Mouse (Mus musculus): ENCODE data around the gene Alk. TPM values are rescaled to one million over a fixed set of nuclear protein-coding genes. Genes with fewer than 3 reads are reported as not detected.

The Alk gene
- total and polyA plus RNA-seq, 3 experiments, result 0.05 TPM; not detected in 2

DNA sequence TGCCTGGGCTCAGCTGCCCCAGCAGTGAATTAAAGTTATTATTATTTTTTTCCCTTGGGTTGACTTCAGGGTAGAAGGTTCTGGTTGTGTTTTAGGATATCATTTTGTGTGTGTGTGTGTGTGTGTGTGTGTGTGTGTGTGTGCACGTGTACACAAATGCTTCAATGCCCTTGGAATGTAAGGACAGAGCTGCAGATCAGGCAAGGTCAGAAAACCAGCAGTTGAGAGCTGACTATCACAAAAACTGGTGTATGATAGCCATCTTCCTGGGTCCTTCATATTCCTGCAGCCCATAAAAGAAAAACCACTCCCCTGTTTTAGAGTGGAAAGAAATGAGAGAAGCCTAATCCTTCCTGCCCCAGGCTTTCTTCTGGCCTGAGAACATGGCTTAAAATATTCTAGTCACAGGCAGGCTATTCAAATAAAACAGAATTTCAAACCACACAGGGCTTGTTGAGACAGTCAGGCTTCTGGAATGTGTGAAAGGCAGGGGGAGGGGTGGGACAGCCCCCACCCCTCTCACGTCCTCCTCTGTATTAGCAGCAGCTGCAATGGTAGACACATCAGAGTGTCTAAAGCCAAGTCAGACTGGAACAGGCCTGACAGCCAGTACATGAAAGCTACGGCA, 623.8 kb downstream of the Alk start:
- no peak overlapping the region for H3K4me3 ChIP-seq (ENCODE audit: low read depth, low read length)
- TF ChIP-seq GATA2 (IDR thresholded peaks at IDR 0.05; ENCODE audit: borderline replicate concordance, low read depth, low read length) (no peak), GATA1 (IDR thresholded peaks at IDR 0.05; ENCODE audit: borderline replicate concordance, low read length) (no peak), CTCF (IDR thresholded peaks at IDR 0.05; ENCODE audit: low read depth, low read length) (no peak), TAL1 (conservative IDR thresholded peaks at IDR 0.05; ENCODE audit: low read depth, low read length) (no peak), POLR2AphosphoS5 (IDR thresholded peaks at IDR 0.05; ENCODE audit: insufficient replicate concordance, low read depth, low read length) (no peak)
- peaks cover 66% of the 10 kb centered on the region for H3K9me3 ChIP-seq (replicated peaks)
- DNase-seq (ENCODE audit: low spot score) (no peak), ATAC-seq (ENCODE audit: extremely low read depth, insufficient number of reproducible peaks, low FRiP score, poor library complexity, severe bottlenecking) (no peak)
- no peaks in the 10 kb centered on the region for H3K36me3 ChIP-seq (replicated peaks)
- H3K4me1 ChIP-seq (ENCODE audit: insufficient read depth, low read depth, low read length), result no peaks in the 10 kb centered on the region
- no peaks in the 10 kb centered on the region for H3K27me3 ChIP-seq (ENCODE audit: insufficient read depth, low read length)

DNA sequence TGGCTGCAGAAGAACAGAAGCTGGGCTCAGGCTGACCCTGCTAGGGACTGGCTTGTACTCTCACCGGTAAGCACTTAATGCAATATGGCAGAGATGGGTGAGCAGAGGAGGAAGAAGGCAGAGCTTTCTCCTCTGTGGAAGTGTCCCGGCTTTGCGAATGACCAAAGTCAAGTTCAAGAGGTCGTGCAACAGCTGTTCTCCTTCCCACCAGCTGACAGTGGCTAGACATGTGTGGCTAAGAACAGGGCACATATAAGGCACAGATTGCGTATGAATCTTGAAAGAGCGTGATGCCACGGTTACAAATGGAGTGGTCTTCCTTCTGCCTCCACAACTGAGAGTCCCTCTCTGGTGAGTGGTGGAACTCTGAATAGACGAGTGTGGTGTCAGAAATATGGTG, 625.3 kb downstream of the Alk start:
- DNase-seq (ENCODE audit: low spot score) (no peak), ATAC-seq (ENCODE audit: extremely low read depth, insufficient number of reproducible peaks, low FRiP score, poor library complexity, severe bottlenecking) (no peak)
- H3K4me1 ChIP-seq (ENCODE audit: insufficient read depth, low read depth, low read length), result no peaks in the 10 kb centered on the region
- no peaks in the 10 kb centered on the region for H3K36me3 ChIP-seq (replicated peaks)
- no peaks in the 10 kb centered on the region for H3K27me3 ChIP-seq (ENCODE audit: insufficient read depth, low read length)
- H3K4me3 ChIP-seq (ENCODE audit: low read depth, low read length), result no peak overlapping the region
- TF ChIP-seq TAL1 (conservative IDR thresholded peaks at IDR 0.05; ENCODE audit: low read depth, low read length) (no peak), GATA2 (IDR thresholded peaks at IDR 0.05; ENCODE audit: borderline replicate concordance, low read depth, low read length) (no peak), POLR2AphosphoS5 (IDR thresholded peaks at IDR 0.05; ENCODE audit: insufficient replicate concordance, low read depth, low read length) (no peak), GATA1 (IDR thresholded peaks at IDR 0.05; ENCODE audit: borderline replicate concordance, low read length) (no peak), CTCF (IDR thresholded peaks at IDR 0.05; ENCODE audit: low read depth, low read length) (no peak)
- peaks cover 62% of the 10 kb centered on the region for H3K9me3 ChIP-seq (replicated peaks)

DNA sequence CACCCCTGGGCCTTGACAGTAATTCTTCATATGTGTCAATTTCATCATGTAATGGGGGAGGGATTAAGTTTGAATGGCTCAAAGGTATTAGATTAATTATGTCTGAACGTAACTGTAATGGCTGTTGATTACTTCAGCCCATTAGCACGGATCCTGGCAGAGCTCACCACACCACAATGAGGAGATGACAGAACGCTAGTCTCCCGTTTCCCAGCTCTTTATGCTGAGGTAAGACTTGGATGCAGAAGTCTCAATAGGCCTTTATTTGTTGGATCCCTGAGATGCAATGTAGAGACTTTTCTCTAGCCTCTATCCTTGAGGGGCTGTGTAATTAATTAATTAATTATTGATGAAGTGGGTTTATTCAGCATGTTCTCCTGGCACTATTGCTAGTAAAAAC, 627.8 kb downstream of the Alk start:
- no peak overlapping the region for H3K4me3 ChIP-seq (ENCODE audit: low read depth, low read length)
- no peaks in the 10 kb centered on the region for H3K27me3 ChIP-seq (ENCODE audit: insufficient read depth, low read length)
- no peak for TF ChIP-seq GATA1 (IDR thresholded peaks at IDR 0.05; ENCODE audit: borderline replicate concordance, low read length)
- DNase-seq (ENCODE audit: low spot score) (no peak), ATAC-seq (ENCODE audit: extremely low read depth, insufficient number of reproducible peaks, low FRiP score, poor library complexity, severe bottlenecking) (no peak)
- H3K36me3 ChIP-seq (replicated peaks), result no peaks in the 10 kb centered on the region
- peaks cover 67% of the 10 kb centered on the region for H3K9me3 ChIP-seq (replicated peaks)
- H3K4me1 ChIP-seq (ENCODE audit: insufficient read depth, low read depth, low read length), result no peaks in the 10 kb centered on the region

DNA sequence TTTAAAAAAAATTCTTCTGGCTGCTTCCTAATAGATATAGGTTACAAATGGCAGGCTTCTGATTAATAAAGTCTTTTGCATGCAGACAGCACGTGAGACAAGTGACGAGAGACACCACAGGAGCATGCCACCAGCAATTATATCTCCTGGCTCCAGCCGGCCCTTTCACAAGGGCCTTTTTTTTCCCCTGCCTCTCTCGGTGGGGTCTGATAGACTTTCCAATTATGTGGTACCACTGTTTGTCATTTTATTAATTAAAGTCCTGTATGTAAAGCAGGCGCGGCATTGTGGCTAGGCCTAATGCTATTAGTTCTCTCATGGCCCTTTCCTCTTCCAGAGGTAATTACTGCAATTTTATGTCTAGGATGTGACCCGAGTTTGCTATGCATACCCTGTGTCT, 630.7 kb downstream of the Alk start:
- no peak for TF ChIP-seq GATA1 (IDR thresholded peaks at IDR 0.05; ENCODE audit: borderline replicate concordance, low read length)
- no peak for TF ChIP-seq TAL1 (conservative IDR thresholded peaks at IDR 0.05; ENCODE audit: low read depth, low read length)
- TF ChIP-seq CTCF (IDR thresholded peaks at IDR 0.05; ENCODE audit: low read depth, low read length), result no peak
- Histone ChIP-seq H3K27me3 (ENCODE audit: insufficient read depth, low read length) (no peaks in the 10 kb centered on the region), H3K4me1 (ENCODE audit: insufficient read depth, low read depth, low read length) (no peaks in the 10 kb centered on the region), H3K36me3 (replicated peaks) (no peaks in the 10 kb centered on the region), H3K9me3 (replicated peaks) (peaks cover 64% of the 10 kb centered on the region), H3K4me3 (ENCODE audit: low read depth, low read length) (no peak overlapping the region)
- no peak for ATAC-seq (ENCODE audit: extremely low read depth, insufficient number of reproducible peaks, low FRiP score, poor library complexity, severe bottlenecking)
- DNase-seq (ENCODE audit: low spot score), result no peak

DNA sequence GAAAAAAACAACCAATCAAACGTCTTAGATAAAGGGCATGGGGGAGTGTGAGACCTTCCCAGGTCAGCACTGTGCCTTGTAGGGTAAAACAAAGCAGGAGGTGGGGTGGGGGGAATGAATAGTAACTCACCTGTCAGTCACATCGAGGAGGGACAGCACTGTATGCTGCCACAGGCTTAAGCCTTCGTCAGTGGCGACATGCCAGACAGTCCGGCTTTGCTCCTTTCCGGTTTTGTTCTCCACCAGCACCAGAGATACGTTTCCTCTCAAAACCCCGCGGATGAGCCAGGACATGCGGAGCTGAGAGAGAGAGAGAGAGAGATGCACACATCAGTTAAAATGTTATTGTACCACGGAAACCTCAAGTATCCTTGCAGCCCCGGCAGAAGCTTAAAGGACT, 637.1 kb downstream of the Alk start:
- Histone ChIP-seq H3K36me3 (replicated peaks) (no peaks in the 10 kb centered on the region), H3K4me3 (ENCODE audit: low read depth, low read length) (no peak overlapping the region), H3K4me1 (ENCODE audit: insufficient read depth, low read depth, low read length) (no peaks in the 10 kb centered on the region), H3K9me3 (replicated peaks) (peaks cover 75% of the 10 kb centered on the region), H3K27me3 (ENCODE audit: insufficient read depth, low read length) (no peaks in the 10 kb centered on the region)
- ATAC-seq (ENCODE audit: extremely low read depth, insufficient number of reproducible peaks, low FRiP score, poor library complexity, severe bottlenecking) (no peak), DNase-seq (ENCODE audit: low spot score) (no peak)
- no peak for TF ChIP-seq GATA2 (IDR thresholded peaks at IDR 0.05; ENCODE audit: borderline replicate concordance, low read depth, low read length)
- no peak for TF ChIP-seq GATA1 (IDR thresholded peaks at IDR 0.05; ENCODE audit: borderline replicate concordance, low read length)
- no peak for TF ChIP-seq TAL1 (conservative IDR thresholded peaks at IDR 0.05; ENCODE audit: low read depth, low read length)
- TF ChIP-seq POLR2AphosphoS5 (IDR thresholded peaks at IDR 0.05; ENCODE audit: insufficient replicate concordance, low read depth, low read length), result no peak
- no peak for TF ChIP-seq CTCF (IDR thresholded peaks at IDR 0.05; ENCODE audit: low read depth, low read length)

DNA sequence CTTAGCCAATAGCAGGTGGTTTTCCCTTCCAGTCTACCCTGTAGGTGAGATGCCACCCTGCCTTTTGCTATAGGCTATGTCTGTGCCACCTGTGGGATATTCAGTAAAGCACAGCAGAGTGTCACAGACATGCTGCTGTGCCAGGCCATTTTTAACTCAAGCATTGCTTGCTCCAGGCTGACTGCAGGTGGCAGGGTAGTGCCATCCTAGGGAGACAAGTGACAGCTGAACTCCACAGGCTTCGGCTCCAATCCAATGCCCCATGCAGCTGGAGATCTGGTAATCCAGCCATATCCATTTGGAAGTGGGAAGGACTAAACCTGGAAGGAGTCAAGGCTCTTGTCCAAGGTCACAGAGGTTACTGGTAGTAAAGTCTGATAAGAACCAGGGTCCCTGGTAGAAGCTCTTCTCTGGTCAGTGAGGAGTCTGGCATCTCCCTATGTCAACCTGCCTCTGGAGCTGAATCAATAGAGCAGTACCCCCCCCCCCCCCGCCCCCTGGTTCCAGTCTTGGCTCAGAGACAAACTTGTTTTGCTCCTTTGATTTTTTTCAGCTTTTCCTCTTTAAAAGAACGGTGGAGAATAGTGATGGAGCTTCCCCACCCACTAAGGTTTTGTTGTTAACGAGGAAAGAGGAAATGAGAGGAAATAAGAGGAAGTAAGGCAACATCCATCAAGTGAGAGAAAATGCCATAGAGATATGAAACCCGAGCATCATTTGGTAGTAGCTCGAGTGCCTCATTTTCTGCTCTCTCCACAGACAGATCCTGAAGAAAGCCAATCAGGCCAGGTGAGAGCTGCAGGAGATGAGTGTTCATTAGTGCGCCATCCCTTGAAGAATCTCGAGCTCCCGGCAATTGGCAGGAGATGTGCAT, 638.5 kb downstream of the Alk start:
- Histone ChIP-seq H3K9me3 (replicated peaks) (peaks cover 74% of the 10 kb centered on the region), H3K4me1 (ENCODE audit: insufficient read depth, low read depth, low read length) (no peaks in the 10 kb centered on the region), H3K27me3 (ENCODE audit: insufficient read depth, low read length) (no peaks in the 10 kb centered on the region), H3K4me3 (ENCODE audit: low read depth, low read length) (no peak overlapping the region), H3K36me3 (replicated peaks) (no peaks in the 10 kb centered on the region)
- TF ChIP-seq TAL1 (conservative IDR thresholded peaks at IDR 0.05; ENCODE audit: low read depth, low read length), result no peak
- ATAC-seq (ENCODE audit: extremely low read depth, insufficient number of reproducible peaks, low FRiP score, poor library complexity, severe bottlenecking), result no peak
- no peak for DNase-seq (ENCODE audit: low spot score)

Data from G1E (cell line).